Mouse (Mus musculus) bone marrow, adult 2 months (tissue): ENCODE results near the gene Srpx.

Experiments used
- CTCF ChIP-seq: fragments of 200-500 bp; IDR thresholded peaks from 2 replicates; pipeline ENCODE4 v1.5.1; 2011; ENCODE audit warnings: low read length, control low read depth; ENCODE audit not compliant: control insufficient read depth, insufficient read depth
- POLR2A ChIP-seq: fragments of 200-500 bp; IDR thresholded peaks from 2 replicates; pipeline ENCODE4 v1.6.1; 2011; ENCODE audit warnings: low read depth, mild to moderate bottlenecking, control low read depth, low read length, borderline replicate concordance; ENCODE audit not compliant: control insufficient read depth

DNA sequence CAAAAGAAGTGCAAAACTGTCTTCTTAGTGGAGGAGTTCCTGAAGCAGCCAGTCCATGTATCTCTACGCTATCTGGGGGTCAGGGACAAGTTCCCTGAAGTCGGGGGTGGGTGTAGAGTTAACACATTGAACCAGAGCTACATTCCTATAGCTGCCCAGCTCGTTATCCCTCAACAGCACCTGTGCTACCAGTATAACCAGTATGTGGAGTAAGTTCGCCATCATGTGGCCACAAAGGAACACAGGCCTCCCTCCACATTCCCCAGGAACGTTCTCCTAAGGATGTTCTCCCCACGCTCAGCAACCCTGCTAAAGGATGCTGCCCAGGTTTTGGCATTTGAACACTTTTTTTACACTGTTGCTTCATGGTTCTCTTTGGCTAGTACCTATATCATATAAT, 46.8 kb downstream of the Srpx start:
- TF ChIP-seq CTCF = no peak
- no peak for TF ChIP-seq POLR2A
